Mouse (Mus musculus): ENCODE measurements around the gene Nrn1l. TPM values are rescaled to one million over a fixed set of nuclear protein-coding genes. Genes with fewer than 3 reads are reported as not detected.

Gene Nrn1l
- polyA plus RNA-seq, 1 experiment from 2014 or later = not detected

DNA sequence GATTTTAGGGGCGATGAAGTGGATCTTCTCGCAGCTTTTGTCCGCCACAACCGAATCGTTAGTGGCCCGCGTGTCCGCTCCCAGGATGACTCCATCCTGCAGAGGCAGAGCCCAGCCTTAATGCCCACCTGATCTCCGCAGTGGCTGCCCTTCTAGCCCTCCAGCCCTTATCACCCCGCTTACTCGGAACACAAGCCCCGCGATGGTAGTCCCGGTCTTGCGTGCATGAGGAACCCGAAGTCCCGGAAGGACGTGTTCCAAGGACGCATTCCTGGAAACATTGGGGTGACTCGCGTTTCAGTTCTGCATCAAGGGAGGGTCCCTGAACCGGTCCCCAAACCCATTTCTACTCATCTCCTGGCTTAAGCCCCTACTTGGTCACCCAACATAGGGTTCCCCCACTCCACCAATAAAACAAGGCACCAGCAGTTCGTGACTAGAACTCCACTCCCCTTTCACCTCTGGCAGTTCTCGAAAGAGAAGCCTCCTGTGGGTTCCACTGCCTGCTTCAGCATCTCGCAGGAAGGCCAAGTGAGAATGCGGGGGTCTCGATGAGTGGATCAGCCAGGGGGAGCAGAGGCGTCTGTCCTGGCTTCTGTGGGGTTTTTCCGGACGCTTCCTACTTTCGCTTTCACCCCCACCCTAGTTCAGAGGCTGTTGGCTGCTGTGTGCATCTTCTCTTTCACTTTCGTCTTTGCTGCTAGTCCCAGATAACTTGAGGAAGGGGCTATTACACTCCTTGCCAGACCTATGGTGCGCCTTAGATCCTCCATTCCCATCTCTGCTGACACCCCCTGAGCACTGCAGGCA, 44.3 kb downstream of the Nrn1l start:
- Histone ChIP-seq H3K27me3 (ENCODE audit: insufficient read depth, low read length) (no peaks in the 10 kb centered on the region), H3K9me3 (ENCODE audit: low read depth, low read length) (no peaks in the 10 kb centered on the region), H3K36me3 (ENCODE audit: insufficient read depth) (peaks cover 14% of the 10 kb centered on the region), H3K27ac (ENCODE audit: low read depth) (peak overlapping the region; percentile 69), H3K4me2 (peak overlapping the region; percentile 96), H3K9ac (peak overlapping the region; percentile 75), H3K4me3 (ENCODE audit: low read depth, low read length) (peak overlapping the region; percentile 70), H3K4me1 (ENCODE audit: insufficient read depth) (peaks cover 5% of the 10 kb centered on the region; the same call in 1 of the 2 replicates)
- TF ChIP-seq CTCF (IDR thresholded peaks at IDR 0.05; ENCODE audit: low read depth) = no peak
- WGBS = 2% methylated on average over 33 of the region's 33 CpGs
- ATAC-seq (ENCODE audit: insufficient read depth) (peak; percentile 42), DNase-seq (peak; percentile 55)

DNA sequence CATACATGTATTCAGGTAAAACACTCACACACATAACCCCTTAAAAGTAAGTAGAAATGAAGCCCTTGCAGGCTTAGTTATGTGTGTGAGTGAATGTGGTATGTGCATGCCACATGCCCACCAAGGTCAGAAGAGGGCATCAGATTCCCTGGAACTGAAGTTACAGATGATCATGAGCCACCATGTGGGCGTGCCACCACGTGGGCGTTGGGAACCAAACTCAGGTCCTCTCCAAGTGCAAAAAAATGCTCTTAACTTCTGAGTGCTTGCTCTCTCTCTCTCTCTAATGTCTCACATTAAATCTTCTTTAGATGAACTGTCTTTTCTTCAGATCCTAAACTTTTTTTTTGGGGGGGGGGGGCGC, 44.9 kb downstream of the Nrn1l start, which contains the start of gene Psmb10:
Psmb10 (minus strand) TSS at position 139 of the 364 bp plus-strand sequence.
- H3K4me3 ChIP-seq (ENCODE audit: low read depth, low read length) = peak within 1 kb of the TSS; percentile 70
- peak within 1 kb of the TSS; percentile 69 for H3K27ac ChIP-seq (ENCODE audit: low read depth)
- H3K9ac ChIP-seq = peak within 1 kb of the TSS; percentile 75
- DNase-seq = peak; percentile 47
- TF ChIP-seq CTCF (IDR thresholded peaks at IDR 0.05; ENCODE audit: low read depth) = no peak
- no peak for ATAC-seq (ENCODE audit: insufficient read depth)
- no peaks in the 10 kb centered on the region for H3K9me3 ChIP-seq (ENCODE audit: low read depth, low read length)
- 8% methylated on average over 4 of the region's 4 CpGs for WGBS
- peak within 1 kb of the TSS; percentile 96 for H3K4me2 ChIP-seq
- H3K27me3 ChIP-seq (ENCODE audit: insufficient read depth, low read length) = no peaks in the 10 kb centered on the region
- peaks cover 5% of the 10 kb centered on the region; the same call in 1 of the 2 replicates for H3K4me1 ChIP-seq (ENCODE audit: insufficient read depth)
- H3K36me3 ChIP-seq (ENCODE audit: insufficient read depth) = peaks cover 19% of the 10 kb centered on the region

- Histone ChIP-seq H3K4me3 (ENCODE audit: low read depth, low read length) (no peak overlapping the region), H3K27ac (ENCODE audit: low read depth) (no peak overlapping the region), H3K4me1 (ENCODE audit: insufficient read depth) (no peaks in the 10 kb centered on the region), H3K36me3 (ENCODE audit: insufficient read depth) (peaks cover 57% of the 10 kb centered on the region), H3K9ac (no peak overlapping the region), H3K9me3 (ENCODE audit: low read depth, low read length) (no peaks in the 10 kb centered on the region), H3K4me2 (no peak overlapping the region), H3K27me3 (ENCODE audit: insufficient read depth, low read length) (no peaks in the 10 kb centered on the region)
- ATAC-seq (ENCODE audit: insufficient read depth) (no peak), DNase-seq (no peak)
- 90% methylated on average over 11 of the region's 11 CpGs for WGBS
- TF ChIP-seq CTCF (IDR thresholded peaks at IDR 0.05; ENCODE audit: low read depth) = no peak
These were observed 48.7 kb downstream of the Nrn1l start for GRCm38 (mm10) chr8:105942026-105942425.

GRCm38 (mm10) chr8:105942542-105942941, 49.2 kb downstream of the Nrn1l start:
- no peaks in the 10 kb centered on the region for H3K4me1 ChIP-seq (ENCODE audit: insufficient read depth)
- 89% methylated on average over 5 of the region's 5 CpGs for WGBS
- no peak overlapping the region for H3K27ac ChIP-seq (ENCODE audit: low read depth)
- peaks cover 62% of the 10 kb centered on the region for H3K36me3 ChIP-seq (ENCODE audit: insufficient read depth)
- no peak for ATAC-seq (ENCODE audit: insufficient read depth)
- no peak overlapping the region for H3K9ac ChIP-seq
- no peak for TF ChIP-seq CTCF (IDR thresholded peaks at IDR 0.05; ENCODE audit: low read depth)
- no peak overlapping the region for H3K4me2 ChIP-seq
- H3K27me3 ChIP-seq (ENCODE audit: insufficient read depth, low read length) = no peaks in the 10 kb centered on the region
- DNase-seq = no peak
- no peak overlapping the region for H3K4me3 ChIP-seq (ENCODE audit: low read depth, low read length)
- H3K9me3 ChIP-seq (ENCODE audit: low read depth, low read length) = no peaks in the 10 kb centered on the region

GRCm38 (mm10) chr8:105943321-105943739, 50.0 kb downstream of the Nrn1l start, which contains the start of gene Lcat:
TSS of gene Lcat (minus strand) at chr8:105943382.
- no peak within 1 kb of the TSS for H3K9ac ChIP-seq
- WGBS = 75% methylated on average over 8 of the region's 8 CpGs
- no peaks in the 10 kb centered on the region for H3K4me1 ChIP-seq (ENCODE audit: insufficient read depth)
- no peak within 1 kb of the TSS for H3K4me3 ChIP-seq (ENCODE audit: low read depth, low read length)
- H3K36me3 ChIP-seq (ENCODE audit: insufficient read depth) = peaks cover 69% of the 10 kb centered on the region
- no peaks in the 10 kb centered on the region for H3K9me3 ChIP-seq (ENCODE audit: low read depth, low read length)
- no peak within 1 kb of the TSS for H3K27ac ChIP-seq (ENCODE audit: low read depth)
- DNase-seq (no peak), ATAC-seq (ENCODE audit: insufficient read depth) (no peak)
- no peaks in the 10 kb centered on the region for H3K27me3 ChIP-seq (ENCODE audit: insufficient read depth, low read length)
- TF ChIP-seq CTCF (IDR thresholded peaks at IDR 0.05; ENCODE audit: low read depth) = no peak
- H3K4me2 ChIP-seq = no peak within 1 kb of the TSS

Other genes with a start within 250 kb of the Nrn1l start
- 0.70 and 1.1 TPM in 2 replicates for gene Carmil2, start 207.3 kb upstream of the Nrn1l start, polyA plus RNA-seq (2014; fragmentation: Nextera tagmentation; extraction: Ambion mirVana)
- gene Acd, start 192.5 kb upstream of the Nrn1l start, polyA plus RNA-seq (2014; fragmentation: Nextera tagmentation; extraction: Ambion mirVana) = 62.2 and 68.6 TPM in 2 replicates
- 13.4 and 13.6 TPM in 2 replicates for gene Pard6a, start 192.4 kb upstream of the Nrn1l start, polyA plus RNA-seq (2014; fragmentation: Nextera tagmentation; extraction: Ambion mirVana)
- 0.15 TPM in 1 of 2 replicates, not detected in the other for gene 4933405L10Rik, start 185.9 kb upstream of the Nrn1l start, polyA plus RNA-seq (2014; fragmentation: Nextera tagmentation; extraction: Ambion mirVana)
- 28.7 and 29.7 TPM in 2 replicates for gene Enkd1, start 185.4 kb upstream of the Nrn1l start, polyA plus RNA-seq (2014; fragmentation: Nextera tagmentation; extraction: Ambion mirVana)
- gene Gfod2, start 134.9 kb upstream of the Nrn1l start, polyA plus RNA-seq (2014; fragmentation: Nextera tagmentation; extraction: Ambion mirVana) = 21.2 and 22.6 TPM in 2 replicates
- gene Ranbp10, start 66.2 kb upstream of the Nrn1l start, polyA plus RNA-seq (2014; fragmentation: Nextera tagmentation; extraction: Ambion mirVana) = 12.2 and 13.8 TPM in 2 replicates
- gene Tsnaxip1, start 65.8 kb upstream of the Nrn1l start, polyA plus RNA-seq (2014; fragmentation: Nextera tagmentation; extraction: Ambion mirVana) = 0.09 and 0.11 TPM in 2 replicates
- 41.4 and 46.2 TPM in 2 replicates for gene Cenpt, start 40.3 kb upstream of the Nrn1l start, polyA plus RNA-seq (2014; fragmentation: Nextera tagmentation; extraction: Ambion mirVana)
- gene Thap11, start 38.4 kb upstream of the Nrn1l start, polyA plus RNA-seq (2014; fragmentation: Nextera tagmentation; extraction: Ambion mirVana) = 62.7 and 70.7 TPM in 2 replicates
- gene Nutf2, start 33.0 kb upstream of the Nrn1l start, polyA plus RNA-seq (2014; fragmentation: Nextera tagmentation; extraction: Ambion mirVana) = 317 and 347 TPM in 2 replicates
- 48.2 and 55.4 TPM in 2 replicates for gene Edc4, start 12.7 kb upstream of the Nrn1l start, polyA plus RNA-seq (2014; fragmentation: Nextera tagmentation; extraction: Ambion mirVana)
- gene Pskh1, start 6.9 kb downstream of the Nrn1l start, polyA plus RNA-seq (2014; fragmentation: Nextera tagmentation; extraction: Ambion mirVana) = 32.0 and 33.7 TPM in 2 replicates
- 0.41 and 0.68 TPM in 2 replicates for gene Ctrl, start 40.3 kb downstream of the Nrn1l start, polyA plus RNA-seq (2014; fragmentation: Nextera tagmentation; extraction: Ambion mirVana)
- 33.6 and 34.0 TPM in 2 replicates for gene Psmb10, start 44.9 kb downstream of the Nrn1l start, polyA plus RNA-seq (2014; fragmentation: Nextera tagmentation; extraction: Ambion mirVana)
- 1.2 and 2.1 TPM in 2 replicates for gene Lcat, start 49.8 kb downstream of the Nrn1l start, polyA plus RNA-seq (2014; fragmentation: Nextera tagmentation; extraction: Ambion mirVana)
- 32.9 and 35.8 TPM in 2 replicates for gene Slc12a4, start 72.5 kb downstream of the Nrn1l start, polyA plus RNA-seq (2014; fragmentation: Nextera tagmentation; extraction: Ambion mirVana)
- not detected in 2 replicates for gene Dpep3, start 85.9 kb downstream of the Nrn1l start, polyA plus RNA-seq (2014; fragmentation: Nextera tagmentation; extraction: Ambion mirVana)
- 20.0 and 20.3 TPM in 2 replicates for gene Dus2, start 97.8 kb downstream of the Nrn1l start, polyA plus RNA-seq (2014; fragmentation: Nextera tagmentation; extraction: Ambion mirVana)
- not detected in 2 replicates for gene Dpep2nb, start 112.4 kb downstream of the Nrn1l start, polyA plus RNA-seq (2014; fragmentation: Nextera tagmentation; extraction: Ambion mirVana)
- 19.1 and 19.5 TPM in 2 replicates for gene Ddx28, start 118.3 kb downstream of the Nrn1l start, polyA plus RNA-seq (2014; fragmentation: Nextera tagmentation; extraction: Ambion mirVana)
- gene Nfatc3, start 165.3 kb downstream of the Nrn1l start, polyA plus RNA-seq (2014; fragmentation: Nextera tagmentation; extraction: Ambion mirVana) = 7.1 and 7.6 TPM in 2 replicates
- 29.6 and 31.1 TPM in 2 replicates for gene Esrp2, start 243.4 kb downstream of the Nrn1l start, polyA plus RNA-seq (2014; fragmentation: Nextera tagmentation; extraction: Ambion mirVana)